Mouse (Mus musculus) heart, postnatal 4 days (tissue): ENCODE data around the gene Rab22a. TPM values are rescaled to one million over a fixed set of nuclear protein-coding genes. Genes with fewer than 3 reads are reported as not detected.

Experiments
- DNase-seq: peaks from one replicate; pipeline ENCODE4 v3.0.0; 2021
- microRNA-seq, 2 experiments: library from miRNA; unstranded; fragments of <30 nt; microRNA quantifications; one replicate each; pipeline ENCODE4 v1.2.0; 2021 to 2022
- total RNA-seq, 2 experiments: library from RNA; stranded (reverse); gene quantifications; 2 replicates each; pipeline ENCODE4 v1.2.3; 2021

The Rab22a gene
- total RNA-seq, 2 experiments from 2014 or later = 26.7 to 27.0 TPM

GRCm38 (mm10) chr2:173724382-173724781 is 64.8 kb downstream of the Rab22a start:
- no peak for DNase-seq

GRCm38 (mm10) chr2:173724940-173725807 is 65.6 kb downstream of the Rab22a start:
- no peak for DNase-seq

GRCm38 (mm10) chr2:173725819-173726218 is 66.3 kb downstream of the Rab22a start:
- no peak for DNase-seq

- peak; percentile 25 for DNase-seq
These were observed 70.9 kb downstream of the Rab22a start for GRCm38 (mm10) chr2:173730444-173730966.

- DNase-seq = no peak
These were observed 74.9 kb downstream of the Rab22a start for GRCm38 (mm10) chr2:173734426-173734825.

- peak; percentile 100 for DNase-seq
These were observed 77.8 kb downstream of the Rab22a start, which contains the start of gene Vapb for GRCm38 (mm10) chr2:173737222-173737989. TSS of gene Vapb (plus strand) at chr2:173737511.

- DNase-seq = no peak
These were observed 78.7 kb downstream of the Rab22a start for GRCm38 (mm10) chr2:173738232-173738631.

GRCm38 (mm10) chr2:173739107-173739506 is 79.5 kb downstream of the Rab22a start:
- DNase-seq = no peak

- DNase-seq = no peak
These were observed 82.5 kb downstream of the Rab22a start for GRCm38 (mm10) chr2:173742090-173742489.

- DNase-seq = no peak
These were observed 83.2 kb downstream of the Rab22a start for GRCm38 (mm10) chr2:173742744-173743143.

- DNase-seq = no peak
These were observed 84.7 kb downstream of the Rab22a start for GRCm38 (mm10) chr2:173744070-173744815.

- no peak for DNase-seq
These were observed 89.5 kb downstream of the Rab22a start for GRCm38 (mm10) chr2:173748961-173749659.

- DNase-seq = no peak
These were observed 96.0 kb downstream of the Rab22a start for GRCm38 (mm10) chr2:173755433-173756144.

Small RNA genes lying within 50 kb of the gene (microRNA-seq; reads per million reads assigned to microRNA genes)
- 0 reads per million in 2 experiments for gene Mir6340

Other genes starting within 250 kb of the Rab22a start
- not detected for gene 1700021F07Rik, start 137.2 kb upstream of the Rab22a start, total RNA-seq
- gene Ankrd60, start 81.4 kb upstream of the Rab22a start, total RNA-seq = not detected
- gene 1700010B08Rik, start 59.7 kb downstream of the Rab22a start, total RNA-seq = not detected
- 10 to 100 TPM; 92.8 to 94.2 TPM for gene Vapb, start 77.8 kb downstream of the Rab22a start, total RNA-seq